Mouse (Mus musculus) NIH3T3 (cell line): ENCODE measurements around the gene F11r.
A peak's percentile ranks its signal among the peaks of the same experiment; 100 is the strongest.
"Not testable (repeated sequence)": the region's sequence is repeated elsewhere in the genome, so short reads cannot be mapped to it uniquely, and the experiment has no call there.

ENCODE experiments used
- DNase-seq: peaks from one replicate; pipeline ENCODE4 v3.0.0-alpha.2; 2012; ENCODE audit warnings: low read depth

The F11r gene

GRCm38 (mm10) chr1:171470896-171471295, 33.6 kb downstream of the F11r start:
- DNase-seq = peak; percentile 84

- DNase-seq = no peak
Measured at GRCm38 (mm10) chr1:171471452-171471851, 34.1 kb downstream of the F11r start.

GRCm38 (mm10) chr1:171471941-171472340, 34.6 kb downstream of the F11r start:
- DNase-seq = not testable (repeated sequence)

GRCm38 (mm10) chr1:171473506-171473905, 36.2 kb downstream of the F11r start:
- no peak for DNase-seq

GRCm38 (mm10) chr1:171473920-171474640, 36.7 kb downstream of the F11r start:
- no peak for DNase-seq

GRCm38 (mm10) chr1:171477123-171477522, 39.8 kb downstream of the F11r start:
- no peak for DNase-seq

GRCm38 (mm10) chr1:171477758-171478545, 40.6 kb downstream of the F11r start:
- DNase-seq = no peak

- peak; percentile 81 for DNase-seq
Measured at GRCm38 (mm10) chr1:171478968-171479367, 41.6 kb downstream of the F11r start.

- no peak for DNase-seq
Measured at GRCm38 (mm10) chr1:171494241-171494640, 56.9 kb downstream of the F11r start.

- DNase-seq = no peak
Measured at GRCm38 (mm10) chr1:171495371-171495770, 58.0 kb downstream of the F11r start.

GRCm38 (mm10) chr1:171499856-171500255, 62.5 kb downstream of the F11r start:
- DNase-seq = no peak

- no peak for DNase-seq
Measured at GRCm38 (mm10) chr1:171501016-171501610, 63.8 kb downstream of the F11r start.

GRCm38 (mm10) chr1:171501636-171502080, 64.3 kb downstream of the F11r start:
- DNase-seq = peak; percentile 77

- DNase-seq = peak; percentile 94
Measured at GRCm38 (mm10) chr1:171502388-171503249, 65.3 kb downstream of the F11r start.

GRCm38 (mm10) chr1:171503250-171503591, 65.9 kb downstream of the F11r start, which contains the start of gene Alyref2:
Gene Alyref2, plus strand, starts transcription at chr1:171503478.
- peak; percentile 99 for DNase-seq

GRCm38 (mm10) chr1:171503592-171504291, 66.4 kb downstream of the F11r start:
- peak; percentile 75 for DNase-seq

GRCm38 (mm10) chr1:171504586-171504985, 67.3 kb downstream of the F11r start:
- DNase-seq = no peak

GRCm38 (mm10) chr1:171513234-171513633, 75.9 kb downstream of the F11r start:
- no peak for DNase-seq

GRCm38 (mm10) chr1:171513760-171514159, 76.4 kb downstream of the F11r start:
- DNase-seq = no peak
